Mouse (Mus musculus) heart, postnatal 0 days (tissue): ENCODE data around the gene Exosc7.

ENCODE experiments used
- CTCF ChIP-seq: IDR thresholded peaks from 2 replicates; pipeline ENCODE4 v1.5.1; 2016; ENCODE audit warnings: antibody characterized with exemption, control low read depth, low read depth
- EP300 ChIP-seq: IDR thresholded peaks from 2 replicates; pipeline ENCODE4 v1.6.1; 2016; ENCODE audit warnings: antibody characterized with exemption, low read depth

DNA sequence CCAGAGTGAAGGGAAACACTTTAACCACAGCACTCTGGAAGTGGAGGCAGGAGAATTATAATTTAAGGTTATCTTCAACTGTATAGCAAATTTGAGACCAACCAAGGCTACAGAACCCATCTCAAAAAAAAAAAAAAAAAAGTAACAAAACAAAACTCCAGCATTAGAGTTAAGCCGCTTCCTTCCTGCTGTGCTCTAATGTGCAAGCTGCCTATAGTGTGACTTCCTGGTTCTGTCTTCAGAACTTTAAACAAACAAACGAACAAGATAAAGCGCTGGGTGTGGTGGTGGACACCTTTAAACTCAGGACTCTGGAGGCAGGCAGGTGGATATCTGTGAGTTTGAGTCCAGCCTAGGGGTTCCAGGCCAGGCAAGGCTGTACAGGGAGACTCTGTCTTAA lies 39.0 kb downstream of the Exosc7 start:
- TF ChIP-seq EP300: no peak
- no peak for TF ChIP-seq CTCF
